Mouse (Mus musculus) layer of hippocampus, adult 9-11 months (tissue): ENCODE results near the gene Arhgap33.
"Not testable (repeated sequence)": the region's sequence is repeated elsewhere in the genome, so short reads cannot be mapped to it uniquely, and the experiment has no call there.

Experiments used
- DNase-seq: peaks from one replicate; pipeline ENCODE4 v3.0.0; 2022

Arhgap33 gene

GRCm38 (mm10) chr7:30492765-30493164, 42.1 kb downstream of the Arhgap33 start:
- DNase-seq = peak; percentile 59

- no peak for DNase-seq
These were observed 43.9 kb downstream of the Arhgap33 start for GRCm38 (mm10) chr7:30490957-30491307.

- peak; percentile 65 for DNase-seq
These were observed 44.5 kb downstream of the Arhgap33 start for GRCm38 (mm10) chr7:30490251-30490956.

- DNase-seq = no peak
These were observed 50.6 kb downstream of the Arhgap33 start for GRCm38 (mm10) chr7:30484250-30484649.

GRCm38 (mm10) chr7:30477415-30478381, 57.2 kb downstream of the Arhgap33 start:
- DNase-seq = peak; percentile 61

GRCm38 (mm10) chr7:30476136-30476535, 58.7 kb downstream of the Arhgap33 start:
- DNase-seq = not testable (repeated sequence)

- no peak for DNase-seq
These were observed 59.9 kb downstream of the Arhgap33 start for GRCm38 (mm10) chr7:30474999-30475398.

- DNase-seq = no peak
These were observed 62.4 kb downstream of the Arhgap33 start for GRCm38 (mm10) chr7:30472411-30472810.
